ENCODE assay signal across 8 mouse cellular contexts in genomic region chr4:114405682-114406354, GRCm38 (mm10). TPM values are rescaled to one million over a fixed set of nuclear protein-coding genes. Genes with fewer than 3 reads are reported as not detected.
DNase-seq lines count a peak whose midpoint lies in the region; ATAC-seq and TF ChIP-seq lines count a peak whose summit lies in the region.

No protein-coding gene starts in this region.

- ATAC-seq in hindbrain, embryonic 13.5 days (ENCODE audit: low FRiP score), result peak; percentile 83
- ATAC-seq in lung, postnatal 0 days, result peak; percentile 89

- peaks cover 40% of the 10 kb centered on the region for H3K27me3 ChIP-seq in hindbrain, embryonic 13.5 days
- H3K27me3 ChIP-seq in lung, postnatal 0 days (replicated peaks; ENCODE audit: insufficient read depth, low read length), result peaks cover 8% of the 10 kb centered on the region; the same call in 1 of the 2 replicates

- peaks cover 22% of the 10 kb centered on the region for H3K4me1 ChIP-seq in hindbrain, embryonic 13.5 days (replicated peaks)
- 0 out of 2 replicates have a peak, but pooled peaks cover 2% of the 10 kb centered on the region for H3K4me1 ChIP-seq in lung, postnatal 0 days (ENCODE audit: insufficient read depth, low read depth, low read length)

- WGBS in hindbrain, embryonic 13.5 days, result under 1% methylated on average over 20 of the region's 74 CpGs
- under 1% methylated on average over 15 of the region's 74 CpGs for WGBS in lung, postnatal 0 days

- no peaks in the 10 kb centered on the region for H3K36me3 ChIP-seq in hindbrain, embryonic 13.5 days
- no peaks in the 10 kb centered on the region for H3K36me3 ChIP-seq in lung, postnatal 0 days (ENCODE audit: insufficient read depth, low read length)

- DNase-seq in R1 (ENCODE audit: low read depth, low spot score), result peak; percentile 93
- DNase-seq in cerebellum, postnatal 25 days, result peak; percentile 84 to 89
- DNase-seq in frontal cortex, postnatal 25 days (ENCODE audit: low spot score in 2 of 2), result peak; percentile 72 to 76
- DNase-seq in layer of hippocampus, postnatal 14 days (ENCODE audit: low spot score in 2 of 2), result peak; percentile 79 to 81
- peak; percentile 95 for DNase-seq in lung, postnatal 0 days (ENCODE audit: low spot score)
- DNase-seq in ovary, postnatal 36 days (ENCODE audit: low spot score), result peak; percentile 88
- DNase-seq in thymus, postnatal 10 days (ENCODE audit: low spot score in 2 of 2), result peak; percentile 20 to 54

- H3K9ac ChIP-seq in hindbrain, embryonic 13.5 days, result peak overlapping the region; percentile 79
- peak overlapping the region; percentile 52 for H3K9ac ChIP-seq in lung, postnatal 0 days (replicated peaks; ENCODE audit: low read depth)

- H3K27ac ChIP-seq in hindbrain, embryonic 13.5 days, result peak overlapping the region; percentile 60
- H3K27ac ChIP-seq in lung, postnatal 0 days (ENCODE audit: low read length), result peak overlapping the region; percentile 84

- no peak for TF ChIP-seq EP300 in lung, postnatal 0 days (IDR thresholded peaks at IDR 0.05)

- TF ChIP-seq CTCF in lung, postnatal 0 days (IDR thresholded peaks at IDR 0.05), result peak; percentile 99

- H3K9me3 ChIP-seq in hindbrain, embryonic 13.5 days, result no peaks in the 10 kb centered on the region
- H3K9me3 ChIP-seq in lung, postnatal 0 days (ENCODE audit: low read length), result no peaks in the 10 kb centered on the region

- H3K4me3 ChIP-seq in hindbrain, embryonic 13.5 days, result peak overlapping the region; percentile 74
- peak overlapping the region; percentile 63 for H3K4me3 ChIP-seq in lung, postnatal 0 days (ENCODE audit: low read depth, low read length)

- peak overlapping the region; percentile 99 for H3K4me2 ChIP-seq in hindbrain, embryonic 13.5 days
- peak overlapping the region; percentile 92 for H3K4me2 ChIP-seq in lung, postnatal 0 days (replicated peaks; ENCODE audit: low read depth, low read length)

RNA-seq across cellular contexts. Expression of gene Trabd2b, which starts 0.7 kb away (rescaled TPM):
- 0.78 and 1.0 TPM in 2 replicates for polyA plus RNA-seq in hindbrain, embryonic 13.5 days (2015; fragmentation: Nextera tagmentation; extraction: Ambion mirVana)
- 1 to 10 TPM; 1.1 TPM for total RNA-seq in layer of hippocampus, postnatal 14 days (2021)
- 2.4 and 3.4 TPM in 2 replicates for polyA plus RNA-seq in lung, postnatal 0 days (2015; fragmentation: Nextera tagmentation; extraction: Ambion mirVana)

Comparison
In these comparisons a context has a peak if more than half of its experiments do, and no peak if none do; other contexts are left out.
1. Peak in every context shown above with its lines: DNase-seq, ATAC-seq, H3K4me3 ChIP-seq and H3K27ac ChIP-seq.
2. DNase-seq: peak in every context shown above with its lines; median percentile 95 in lung, postnatal 0 days; 93 in R1; 88 in ovary, postnatal 36 days; 86 in cerebellum, postnatal 25 days; 80 in layer of hippocampus, postnatal 14 days; 74 in frontal cortex, postnatal 25 days; 37 in thymus, postnatal 10 days.